Mouse (Mus musculus): ENCODE data around the gene Arhgap1. TPM values are rescaled to one million over a fixed set of nuclear protein-coding genes. Genes with fewer than 3 reads are reported as not detected.

Arhgap1 gene
- polyA plus RNA-seq, 1 experiment, result 185 TPM

DNA sequence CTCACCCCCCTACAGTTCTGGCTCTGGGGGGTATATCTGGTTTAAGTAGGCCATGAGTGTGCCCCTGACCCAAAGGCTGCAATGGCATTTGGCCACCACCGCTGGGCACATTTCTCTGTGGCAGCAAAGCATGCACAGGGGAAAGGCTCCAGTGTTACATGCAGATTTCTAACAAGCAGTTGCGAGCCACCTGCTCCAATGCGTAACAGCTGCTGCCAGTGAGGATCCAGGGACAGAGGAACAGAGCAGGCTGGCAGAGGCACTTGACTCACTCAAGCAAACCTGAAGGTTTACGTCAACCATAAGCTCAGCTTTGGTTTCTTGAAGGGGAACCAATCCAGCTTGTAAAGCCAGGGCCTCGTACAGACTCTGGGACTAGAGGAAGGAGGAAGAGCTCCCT lies 25.2 kb downstream of the Arhgap1 start:
- Histone ChIP-seq H3K27me3 (ENCODE audit: control insufficient read depth, insufficient read depth, low read length) (no peaks in the 10 kb centered on the region), H3K27ac (ENCODE audit: control insufficient read depth, insufficient read depth, low read length) (no peak overlapping the region), H3K4me3 (ENCODE audit: control insufficient read depth, insufficient read depth, low read length) (no peak overlapping the region), H3K4me1 (replicated peaks; ENCODE audit: control insufficient read depth, insufficient read depth, low read length) (no peaks in the 10 kb centered on the region), H3K36me3 (ENCODE audit: control insufficient read depth, insufficient read depth, low read length) (peaks cover 71% of the 10 kb centered on the region)
- no peak for DNase-seq
- no peak for TF ChIP-seq POLR2A (IDR thresholded peaks at IDR 0.05; ENCODE audit: control insufficient read depth, extremely low read depth, insufficient read depth, low read length, poor library complexity)
- TF ChIP-seq CTCF (IDR thresholded peaks at IDR 0.05; ENCODE audit: borderline replicate concordance, control insufficient read depth, extremely low read depth, insufficient read depth, low read length, poor library complexity), result no peak
- WGBS, result 93% methylated on average over 5 of the region's 5 CpGs

- no peak for TF ChIP-seq CTCF (IDR thresholded peaks at IDR 0.05; ENCODE audit: borderline replicate concordance, control insufficient read depth, extremely low read depth, insufficient read depth, low read length, poor library complexity)
- no peak for TF ChIP-seq POLR2A (IDR thresholded peaks at IDR 0.05; ENCODE audit: control insufficient read depth, extremely low read depth, insufficient read depth, low read length, poor library complexity)
- H3K4me1 ChIP-seq (replicated peaks; ENCODE audit: control insufficient read depth, insufficient read depth, low read length), result no peaks in the 10 kb centered on the region
- H3K4me3 ChIP-seq (ENCODE audit: control insufficient read depth, insufficient read depth, low read length), result no peak overlapping the region
- 88% methylated on average over 2 of the region's 2 CpGs for WGBS
- H3K27ac ChIP-seq (ENCODE audit: control insufficient read depth, insufficient read depth, low read length), result no peak overlapping the region
- H3K27me3 ChIP-seq (ENCODE audit: control insufficient read depth, insufficient read depth, low read length), result no peaks in the 10 kb centered on the region
- DNase-seq, result no peak
- H3K36me3 ChIP-seq (ENCODE audit: control insufficient read depth, insufficient read depth, low read length), result peaks cover 65% of the 10 kb centered on the region
These were observed 26.8 kb downstream of the Arhgap1 start for GRCm38 (mm10) chr2:91676420-91676819.

DNA sequence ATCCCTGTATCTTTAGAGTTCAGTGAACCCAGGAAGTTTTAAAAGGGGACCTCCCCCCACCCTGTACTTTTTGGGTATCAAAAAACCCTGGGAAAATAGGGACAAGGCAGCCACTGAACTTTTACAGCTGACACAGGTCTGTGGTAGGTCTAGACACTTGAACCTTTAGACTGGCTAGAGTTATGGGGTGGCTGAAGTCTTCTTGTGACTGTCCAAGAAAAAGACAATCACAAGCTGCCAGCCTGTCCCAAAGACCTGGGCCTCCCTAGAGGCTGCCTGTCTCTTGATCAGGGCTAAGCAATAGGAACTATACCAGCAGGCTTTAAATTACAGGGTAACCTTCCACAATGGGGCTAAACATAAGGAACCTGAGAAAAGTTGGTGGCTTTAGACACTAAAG lies 27.3 kb downstream of the Arhgap1 start:
- TF ChIP-seq CTCF (IDR thresholded peaks at IDR 0.05; ENCODE audit: borderline replicate concordance, control insufficient read depth, extremely low read depth, insufficient read depth, low read length, poor library complexity) (no peak), POLR2A (IDR thresholded peaks at IDR 0.05; ENCODE audit: control insufficient read depth, extremely low read depth, insufficient read depth, low read length, poor library complexity) (no peak)
- Histone ChIP-seq H3K4me3 (ENCODE audit: control insufficient read depth, insufficient read depth, low read length) (no peak overlapping the region), H3K27me3 (ENCODE audit: control insufficient read depth, insufficient read depth, low read length) (no peaks in the 10 kb centered on the region), H3K4me1 (replicated peaks; ENCODE audit: control insufficient read depth, insufficient read depth, low read length) (no peaks in the 10 kb centered on the region), H3K36me3 (ENCODE audit: control insufficient read depth, insufficient read depth, low read length) (peaks cover 66% of the 10 kb centered on the region), H3K27ac (ENCODE audit: control insufficient read depth, insufficient read depth, low read length) (no peak overlapping the region)
- DNase-seq, result no peak

- Histone ChIP-seq H3K4me3 (ENCODE audit: control insufficient read depth, insufficient read depth, low read length) (no peak overlapping the region), H3K27me3 (ENCODE audit: control insufficient read depth, insufficient read depth, low read length) (no peaks in the 10 kb centered on the region), H3K27ac (ENCODE audit: control insufficient read depth, insufficient read depth, low read length) (no peak overlapping the region), H3K4me1 (replicated peaks; ENCODE audit: control insufficient read depth, insufficient read depth, low read length) (no peaks in the 10 kb centered on the region), H3K36me3 (ENCODE audit: control insufficient read depth, insufficient read depth, low read length) (peaks cover 73% of the 10 kb centered on the region)
- 92% methylated on average over 4 of the region's 4 CpGs for WGBS
- peak; percentile 27 for DNase-seq
- TF ChIP-seq CTCF (IDR thresholded peaks at IDR 0.05; ENCODE audit: borderline replicate concordance, control insufficient read depth, extremely low read depth, insufficient read depth, low read length, poor library complexity) (no peak), POLR2A (IDR thresholded peaks at IDR 0.05; ENCODE audit: control insufficient read depth, extremely low read depth, insufficient read depth, low read length, poor library complexity) (no peak)
These were observed 33.2 kb downstream of the Arhgap1 start for GRCm38 (mm10) chr2:91682850-91683249.

DNA sequence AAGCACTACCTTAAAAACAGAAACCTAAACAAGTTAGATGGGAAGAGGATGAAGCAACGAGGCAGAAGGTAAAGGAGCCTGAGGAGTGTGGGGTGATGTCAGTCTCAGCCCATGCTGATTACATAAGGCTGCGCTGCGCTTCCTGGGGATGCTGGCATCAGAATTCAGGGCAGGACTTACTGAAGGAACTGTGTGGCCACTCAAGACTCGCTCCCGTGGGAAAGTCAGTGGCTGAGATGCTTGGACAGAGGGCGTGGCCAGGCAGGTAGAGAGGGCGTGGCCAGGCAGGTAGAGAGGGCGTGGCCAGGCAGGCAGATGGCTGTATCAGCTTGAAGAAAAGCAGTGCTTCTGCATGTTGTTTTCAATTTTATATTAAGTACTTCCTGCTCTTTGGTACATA lies 34.3 kb downstream of the Arhgap1 start:
- Histone ChIP-seq H3K27ac (ENCODE audit: control insufficient read depth, insufficient read depth, low read length) (no peak overlapping the region), H3K4me1 (replicated peaks; ENCODE audit: control insufficient read depth, insufficient read depth, low read length) (no peaks in the 10 kb centered on the region), H3K36me3 (ENCODE audit: control insufficient read depth, insufficient read depth, low read length) (peaks cover 73% of the 10 kb centered on the region), H3K27me3 (ENCODE audit: control insufficient read depth, insufficient read depth, low read length) (no peaks in the 10 kb centered on the region), H3K4me3 (ENCODE audit: control insufficient read depth, insufficient read depth, low read length) (no peak overlapping the region)
- no peak for TF ChIP-seq CTCF (IDR thresholded peaks at IDR 0.05; ENCODE audit: borderline replicate concordance, control insufficient read depth, extremely low read depth, insufficient read depth, low read length, poor library complexity)
- WGBS, result 93% methylated on average over 8 of the region's 8 CpGs
- DNase-seq, result no peak

GRCm38 (mm10) chr2:91689452-91689851 lies 39.8 kb downstream of the Arhgap1 start:
- Histone ChIP-seq H3K36me3 (ENCODE audit: control insufficient read depth, insufficient read depth, low read length) (peaks cover 56% of the 10 kb centered on the region), H3K27me3 (ENCODE audit: control insufficient read depth, insufficient read depth, low read length) (no peaks in the 10 kb centered on the region), H3K27ac (ENCODE audit: control insufficient read depth, insufficient read depth, low read length) (no peak overlapping the region), H3K4me1 (replicated peaks; ENCODE audit: control insufficient read depth, insufficient read depth, low read length) (no peaks in the 10 kb centered on the region), H3K4me3 (ENCODE audit: control insufficient read depth, insufficient read depth, low read length) (no peak overlapping the region)
- no peak for DNase-seq
- WGBS, result 96% methylated on average over 7 of the region's 7 CpGs
- TF ChIP-seq CTCF (IDR thresholded peaks at IDR 0.05; ENCODE audit: borderline replicate concordance, control insufficient read depth, extremely low read depth, insufficient read depth, low read length, poor library complexity) (no peak), POLR2A (IDR thresholded peaks at IDR 0.05; ENCODE audit: control insufficient read depth, extremely low read depth, insufficient read depth, low read length, poor library complexity) (no peak)

- H3K36me3 ChIP-seq (ENCODE audit: control insufficient read depth, insufficient read depth, low read length), result peaks cover 24% of the 10 kb centered on the region
- no peaks in the 10 kb centered on the region for H3K4me1 ChIP-seq (replicated peaks; ENCODE audit: control insufficient read depth, insufficient read depth, low read length)
- DNase-seq, result no peak
- no peak overlapping the region for H3K4me3 ChIP-seq (ENCODE audit: control insufficient read depth, insufficient read depth, low read length)
- 95% methylated on average over 10 of the region's 10 CpGs for WGBS
- no peaks in the 10 kb centered on the region for H3K27me3 ChIP-seq (ENCODE audit: control insufficient read depth, insufficient read depth, low read length)
- H3K27ac ChIP-seq (ENCODE audit: control insufficient read depth, insufficient read depth, low read length), result no peak overlapping the region
- TF ChIP-seq CTCF (IDR thresholded peaks at IDR 0.05; ENCODE audit: borderline replicate concordance, control insufficient read depth, extremely low read depth, insufficient read depth, low read length, poor library complexity) (no peak), POLR2A (IDR thresholded peaks at IDR 0.05; ENCODE audit: control insufficient read depth, extremely low read depth, insufficient read depth, low read length, poor library complexity) (no peak)
These were observed 46.0 kb downstream of the Arhgap1 start for GRCm38 (mm10) chr2:91695436-91696224.
